Mouse (Mus musculus) lung, postnatal 4 days (tissue): ENCODE results near the gene Nanos3.
A peak's percentile ranks its signal among the peaks of the same experiment; 100 is the strongest.

Experiments
- DNase-seq, 2 experiments: peaks; one replicate each; pipeline ENCODE4 v3.0.0; 2021

Gene Nanos3

DNA sequence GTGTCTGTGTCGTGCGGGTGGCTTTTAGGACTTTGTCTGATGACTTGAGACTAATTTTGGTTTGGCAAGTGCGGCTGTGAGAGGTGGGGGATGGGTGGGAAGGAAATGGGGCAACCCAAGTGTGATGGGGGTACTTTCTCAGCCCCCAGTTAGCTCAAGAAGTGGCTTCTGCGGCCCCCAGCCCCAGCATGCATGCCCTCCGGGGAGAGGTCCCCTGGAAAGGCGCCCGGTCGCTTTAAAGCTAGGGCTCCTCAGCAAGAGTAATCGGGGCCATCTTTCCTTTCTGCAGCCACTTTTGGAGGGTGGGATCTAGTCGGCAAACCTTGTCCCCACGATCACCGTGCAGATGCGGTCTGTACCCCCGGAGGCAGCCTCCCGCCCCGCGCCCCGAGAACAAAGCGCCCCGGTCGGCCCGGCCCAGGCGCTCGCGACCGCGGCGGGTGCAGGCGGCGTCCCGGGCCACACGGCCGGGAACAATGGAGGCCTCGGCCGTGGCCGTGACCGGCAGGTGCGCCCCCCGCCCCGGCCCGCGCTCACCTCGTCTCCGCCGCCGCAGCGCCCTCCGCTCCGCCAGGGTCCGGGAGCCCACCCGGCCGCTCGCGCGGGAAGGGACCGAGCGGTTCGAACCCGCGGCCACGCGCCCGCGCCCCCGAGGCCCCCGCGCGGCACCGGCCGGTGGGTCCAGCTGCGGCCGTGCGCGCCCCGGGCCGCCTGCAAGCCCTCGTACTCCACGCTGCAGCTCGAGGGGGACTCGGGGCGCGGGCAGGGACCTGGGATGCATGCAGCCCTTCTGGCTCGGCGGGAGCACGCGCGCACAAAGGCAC lies 1.5 kb downstream of the Nanos3 start:
- DNase-seq: peak; percentile 53 to 68

DNA sequence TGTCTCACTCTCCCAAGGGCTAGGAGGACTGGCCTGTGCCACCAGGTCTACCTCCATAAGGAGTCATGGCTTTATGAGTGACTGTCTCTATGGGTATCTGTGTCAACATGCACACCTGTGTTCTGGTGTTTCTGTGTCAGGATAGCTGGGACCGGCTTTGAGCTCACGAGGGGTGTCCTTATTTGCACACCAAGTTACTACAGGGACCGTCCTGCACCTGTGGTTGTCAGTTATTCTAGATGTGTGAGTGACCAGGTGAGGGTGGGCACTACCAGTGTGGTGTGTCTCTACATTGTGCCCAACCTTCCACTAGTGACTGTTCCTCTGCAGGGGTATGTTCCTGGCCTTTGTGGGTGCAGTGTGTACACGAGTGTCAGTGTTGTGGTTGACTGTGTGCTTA lies 2.2 kb downstream of the Nanos3 start:
- DNase-seq: no peak

DNA sequence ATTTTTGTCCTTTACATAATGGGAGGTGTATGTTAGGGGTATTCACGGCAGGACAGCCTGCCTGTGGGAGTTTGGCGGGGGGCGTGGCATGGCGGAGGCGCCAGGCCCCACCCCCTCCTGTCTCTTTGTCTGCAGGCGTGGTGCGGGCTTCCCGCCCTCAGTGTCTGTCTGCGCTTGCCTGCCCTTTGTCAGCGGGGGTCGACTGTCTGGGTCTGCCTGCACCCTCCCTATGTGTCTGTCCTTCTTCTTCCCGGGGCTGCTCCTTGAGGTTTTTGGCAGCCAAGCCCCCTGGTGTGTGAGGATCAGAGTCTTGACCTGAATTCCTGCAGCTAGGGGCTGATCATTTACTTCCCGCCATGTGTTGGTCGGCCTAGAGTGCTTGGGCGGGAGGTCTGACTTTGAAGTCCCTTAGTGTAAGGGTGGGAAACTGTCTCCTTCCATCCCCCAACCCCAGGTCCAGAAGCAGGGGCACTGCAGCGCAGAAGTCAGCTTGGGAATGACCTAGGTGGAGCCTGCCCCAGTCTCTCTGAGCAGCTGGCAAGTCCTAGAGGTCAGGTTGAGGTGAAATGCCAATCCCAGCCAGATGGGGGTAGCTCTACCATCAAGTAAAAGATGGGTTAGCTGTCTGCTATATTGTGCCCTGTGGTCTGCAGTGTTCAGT lies 4.4 kb downstream of the Nanos3 start:
- DNase-seq: peak; percentile 69 to 71

- no peak for DNase-seq
These were observed 5.1 kb downstream of the Nanos3 start for GRCm38 (mm10) chr8:84179946-84180345.

DNA sequence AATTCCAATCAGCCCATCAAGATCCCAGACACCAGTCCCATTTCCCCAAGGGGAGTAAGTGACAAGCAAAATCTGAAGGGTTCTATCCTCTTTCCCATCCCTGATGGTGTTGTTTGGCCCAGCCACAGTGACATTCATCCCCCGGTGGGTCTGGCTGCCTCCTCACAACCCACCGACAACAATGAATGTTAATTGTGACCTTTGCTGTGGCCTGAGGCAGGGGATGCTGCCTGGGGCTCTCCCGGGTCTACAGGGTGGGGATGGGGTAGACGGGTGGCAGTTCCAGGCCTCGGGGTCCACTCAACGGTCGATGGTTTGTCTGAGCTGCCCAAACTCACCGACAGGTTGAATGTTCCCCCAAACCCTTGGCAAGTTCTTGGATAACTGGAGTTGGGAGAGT lies 6.4 kb downstream of the Nanos3 start:
- DNase-seq: no peak

GRCm38 (mm10) chr8:84177405-84177804 lies 7.6 kb downstream of the Nanos3 start:
- DNase-seq: no peak

- no peak for DNase-seq
These were observed 8.5 kb downstream of the Nanos3 start for GRCm38 (mm10) chr8:84176560-84176959.

DNA sequence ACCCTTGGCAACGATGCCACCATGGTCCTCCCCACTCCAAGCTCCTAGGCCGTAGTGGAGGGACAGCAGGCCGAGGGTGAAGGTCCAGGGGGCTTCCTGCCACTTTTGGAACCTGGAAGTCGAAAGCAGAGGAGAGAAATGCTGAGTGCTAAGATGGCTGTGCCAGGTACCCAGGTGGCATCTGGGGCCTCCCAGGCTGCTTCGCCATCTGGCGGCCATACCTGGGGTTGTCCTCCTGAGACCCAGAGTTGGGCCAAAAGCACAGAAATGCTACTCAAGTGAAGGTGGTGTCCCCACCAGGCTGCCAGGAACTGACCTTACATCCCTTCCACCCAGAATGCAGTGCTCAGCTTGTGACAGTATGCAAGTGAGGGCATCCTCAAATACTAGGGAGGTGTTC lies 11.2 kb downstream of the Nanos3 start:
- no peak for DNase-seq

DNA sequence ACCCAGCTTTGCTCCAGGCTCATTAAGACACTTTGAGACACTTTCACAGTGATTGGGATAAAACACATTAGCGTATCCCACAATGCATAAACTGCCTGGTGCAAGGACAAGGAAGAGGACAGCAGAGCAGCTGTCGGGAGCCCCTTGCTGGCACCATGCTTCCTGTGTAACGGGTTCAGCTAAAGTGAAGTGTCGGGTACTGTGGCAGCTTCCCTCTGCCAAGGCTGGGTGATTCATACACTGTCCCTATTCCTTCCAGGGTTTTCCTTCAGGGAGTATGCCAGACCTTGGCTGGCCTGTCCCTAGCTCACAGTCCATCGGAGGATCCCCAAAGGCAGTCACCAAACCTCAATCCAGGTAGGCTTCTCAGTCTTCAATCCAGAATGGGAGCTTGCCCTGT lies 14.9 kb downstream of the Nanos3 start:
- DNase-seq: no peak

GRCm38 (mm10) chr8:84167696-84168095 lies 17.3 kb downstream of the Nanos3 start:
- no peak for DNase-seq

GRCm38 (mm10) chr8:84157620-84158019 lies 27.4 kb downstream of the Nanos3 start:
- no peak for DNase-seq

GRCm38 (mm10) chr8:84149181-84149580 lies 35.8 kb downstream of the Nanos3 start:
- no peak for DNase-seq

DNA sequence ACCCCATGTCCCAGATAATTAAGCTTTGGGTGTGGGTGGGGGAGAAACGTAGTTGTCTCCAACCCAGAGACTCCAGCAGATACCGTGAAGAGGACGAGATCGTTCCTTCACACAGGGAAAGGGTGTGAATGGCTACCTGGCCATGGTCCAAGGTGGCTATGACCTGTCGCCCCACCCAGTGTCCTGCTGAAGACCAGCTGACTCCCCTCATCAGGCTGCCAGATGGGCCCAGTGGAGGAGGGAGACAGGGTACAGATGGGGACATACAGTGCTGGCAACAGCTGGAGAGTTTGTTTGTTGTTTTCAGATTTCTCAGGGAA lies 36.5 kb downstream of the Nanos3 start:
- peak in 1 of 2 experiments; percentile 59 for DNase-seq

DNA sequence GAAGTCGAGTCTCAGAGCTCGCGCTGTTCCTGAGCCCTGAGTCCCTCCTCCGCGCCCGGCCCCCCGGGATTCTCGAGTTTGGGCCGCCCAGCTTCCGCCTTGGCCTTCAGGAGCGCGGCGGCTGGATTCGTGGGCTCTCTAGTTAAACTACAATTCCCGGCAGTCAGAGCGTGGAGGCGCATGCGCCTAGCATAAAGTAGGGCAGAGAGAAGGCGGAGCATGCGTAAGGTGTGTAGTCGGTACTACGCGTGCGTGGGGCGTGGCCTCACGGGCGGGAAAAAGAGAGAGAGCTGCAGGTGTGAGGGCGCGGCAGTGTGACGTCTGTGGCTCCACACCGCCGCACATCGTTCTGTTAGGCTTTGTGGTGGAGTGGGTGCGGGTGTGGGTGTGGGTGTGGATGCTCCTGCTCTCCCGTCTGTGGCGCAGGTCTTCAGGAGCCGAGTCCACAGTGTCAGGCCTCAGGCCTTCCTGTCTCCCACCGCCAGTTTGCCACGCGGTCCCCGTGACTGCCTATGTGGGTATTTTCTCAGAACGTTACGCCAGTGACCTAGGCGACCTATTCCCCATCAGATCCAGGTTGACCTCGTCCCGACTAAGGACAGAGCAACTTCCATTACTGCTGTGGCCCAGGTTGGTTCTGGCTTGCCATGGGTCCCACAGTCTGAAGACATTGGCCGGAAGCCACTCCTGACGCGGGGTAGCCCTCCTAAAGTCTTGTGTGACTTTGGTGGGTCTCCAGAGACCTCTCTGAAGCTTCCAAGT lies 37.1 kb downstream of the Nanos3 start, which contains the start of the genes Cc2d1a and 4930432K21Rik:
TSS of gene Cc2d1a (minus strand) at position 168 of the 762 bp plus-strand sequence.
TSS of gene 4930432K21Rik (plus strand) at position 257 of the 762 bp plus-strand sequence.
- peak; percentile 94 to 96 for DNase-seq

- DNase-seq: peak in 1 of 2 experiments; percentile 59
These were observed 37.7 kb downstream of the Nanos3 start for GRCm38 (mm10) chr8:84147324-84147766.

GRCm38 (mm10) chr8:84144636-84145245 lies 40.3 kb downstream of the Nanos3 start:
- DNase-seq: no peak

GRCm38 (mm10) chr8:84140838-84141237 lies 44.2 kb downstream of the Nanos3 start:
- DNase-seq: no peak

GRCm38 (mm10) chr8:84137848-84138247 lies 47.2 kb downstream of the Nanos3 start:
- DNase-seq: no peak

DNA sequence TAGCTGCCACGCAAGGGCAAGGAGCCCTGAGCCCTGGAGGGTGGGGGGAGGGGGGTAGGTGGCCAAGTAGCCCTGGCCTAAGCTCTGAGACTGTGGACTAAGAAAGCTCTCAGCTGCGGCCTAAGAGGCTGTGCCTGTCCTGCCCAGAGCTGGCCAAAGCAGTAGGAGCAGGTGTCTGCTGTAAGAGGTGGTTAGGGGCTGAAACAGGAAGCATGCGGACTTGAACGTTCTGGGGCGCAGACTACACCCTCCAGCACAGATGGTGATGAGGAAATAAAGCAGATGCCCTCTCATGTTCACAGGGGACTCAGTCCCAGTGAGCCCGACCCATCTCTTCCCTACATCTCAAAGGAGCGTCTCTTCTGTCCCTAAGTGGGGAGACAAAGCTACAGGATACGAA lies 52.8 kb downstream of the Nanos3 start:
- no peak for DNase-seq

DNA sequence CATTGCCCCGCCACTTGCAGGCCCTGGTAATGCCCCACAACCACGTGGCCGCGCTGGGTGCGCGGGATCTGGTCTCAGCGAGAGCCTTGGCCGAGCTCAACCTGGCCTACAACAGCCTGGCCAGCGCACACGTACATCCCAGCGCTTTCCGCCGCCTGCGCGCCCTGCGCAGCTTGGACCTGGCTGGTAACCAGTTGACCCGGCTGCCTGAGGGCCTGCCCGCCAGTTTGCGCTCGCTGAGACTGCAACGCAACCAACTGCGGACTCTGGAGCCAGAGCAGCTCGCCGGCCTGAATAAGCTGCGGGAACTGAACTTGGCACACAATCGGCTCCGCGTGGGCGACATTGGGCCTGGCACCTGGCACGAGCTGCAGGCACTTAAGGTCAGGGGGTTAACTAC lies 54.2 kb downstream of the Nanos3 start:
- peak in 1 of 2 experiments; percentile 31 for DNase-seq

DNA sequence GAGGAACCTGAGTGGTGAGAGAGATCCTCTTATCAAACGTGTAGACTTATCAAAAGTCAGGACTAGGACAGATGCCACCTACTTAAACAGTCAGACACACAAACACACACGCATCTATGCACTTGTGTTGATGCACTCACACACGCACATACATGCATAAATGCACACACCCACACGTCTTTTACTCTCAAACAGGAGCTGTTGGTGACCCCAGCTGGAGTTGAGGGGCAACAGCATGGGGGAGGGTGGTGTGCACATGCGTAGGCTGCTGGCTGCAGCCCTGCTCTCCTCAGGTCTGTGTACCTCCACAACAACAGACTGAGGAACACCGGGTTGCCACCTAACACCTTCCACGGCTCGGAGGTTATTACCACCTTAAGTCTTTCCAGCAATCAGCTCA lies 56.7 kb downstream of the Nanos3 start:
- no peak for DNase-seq

DNA sequence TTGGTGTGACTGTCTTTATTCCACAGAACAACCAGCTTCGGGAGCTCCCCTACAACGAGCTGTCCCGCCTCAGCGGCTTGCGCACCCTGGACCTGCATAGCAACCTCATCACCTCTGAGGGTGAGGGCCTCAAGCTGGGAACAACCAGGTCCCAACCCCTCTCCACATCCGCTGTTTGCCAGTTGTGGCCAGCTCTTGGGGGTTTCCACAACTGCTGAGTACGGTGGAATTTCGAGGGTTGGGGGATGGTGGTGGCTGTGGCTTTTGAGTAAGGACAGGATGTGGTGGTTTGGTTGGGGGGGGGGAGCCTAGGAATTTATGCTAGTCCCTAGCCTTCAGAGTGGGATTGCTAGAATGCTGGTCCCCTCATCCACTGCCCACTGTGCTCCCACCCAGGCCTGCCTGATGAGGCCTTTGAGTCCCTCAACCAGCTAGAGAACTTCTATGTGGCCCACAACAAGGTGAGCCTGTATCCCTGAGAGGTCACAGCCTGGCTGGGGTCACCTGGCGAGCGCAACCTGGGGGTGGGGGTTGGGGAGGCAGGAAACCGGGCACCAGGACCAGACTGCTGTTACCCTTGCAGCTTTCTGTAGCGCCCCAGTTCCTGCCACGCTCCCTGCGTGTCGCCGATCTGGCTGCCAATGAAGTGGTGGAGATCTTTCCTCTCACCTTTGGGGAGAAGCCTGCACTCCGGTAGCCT lies 57.7 kb downstream of the Nanos3 start:
- peak in 1 of 2 experiments; percentile 44 for DNase-seq
